Mouse (Mus musculus) ovary, postnatal 36 days (tissue): Measurements from ENCODE around the gene Spata6.

ENCODE experiments used
- DNase-seq: peaks from one replicate; pipeline ENCODE4 v3.0.0; 2022; ENCODE audit warnings: low spot score, mixed read lengths

Spata6 gene

GRCm38 (mm10) chr4:111719776-111720661 is at the start of gene Spata6:
Gene Spata6 (plus strand): TSS chr4:111719984.
- peak; percentile 89 for DNase-seq

- DNase-seq, result no peak
These were observed 49.0 kb upstream of the Spata6 start for GRCm38 (mm10) chr4:111670566-111671421.

GRCm38 (mm10) chr4:111671440-111671839 is 48.3 kb upstream of the Spata6 start:
- DNase-seq, result no peak

- DNase-seq, result peak; percentile 12
These were observed 45.9 kb upstream of the Spata6 start for GRCm38 (mm10) chr4:111673904-111674303.

GRCm38 (mm10) chr4:111681926-111682325 is 37.9 kb upstream of the Spata6 start:
- DNase-seq, result no peak

GRCm38 (mm10) chr4:111682793-111683192 is 37.0 kb upstream of the Spata6 start:
- DNase-seq, result no peak

GRCm38 (mm10) chr4:111683843-111684242 is 35.9 kb upstream of the Spata6 start:
- no peak for DNase-seq

GRCm38 (mm10) chr4:111685951-111686350 is 33.8 kb upstream of the Spata6 start:
- DNase-seq, result no peak

- peak; percentile 42 for DNase-seq
These were observed 32.8 kb upstream of the Spata6 start for GRCm38 (mm10) chr4:111686951-111687350.

- DNase-seq, result peak; percentile 72
These were observed 32.2 kb upstream of the Spata6 start for GRCm38 (mm10) chr4:111687613-111688012.

- DNase-seq, result no peak
These were observed 28.7 kb upstream of the Spata6 start for GRCm38 (mm10) chr4:111691057-111691543.

GRCm38 (mm10) chr4:111701381-111701780 is 18.4 kb upstream of the Spata6 start:
- DNase-seq, result no peak

GRCm38 (mm10) chr4:111704126-111704525 is 15.7 kb upstream of the Spata6 start:
- no peak for DNase-seq

GRCm38 (mm10) chr4:111704975-111705374 is 14.8 kb upstream of the Spata6 start:
- DNase-seq, result no peak

- no peak for DNase-seq
These were observed 488 bp upstream of the Spata6 start for GRCm38 (mm10) chr4:111719296-111719695.

- no peak for DNase-seq
These were observed 849 bp downstream of the Spata6 start for GRCm38 (mm10) chr4:111720662-111721003.

GRCm38 (mm10) chr4:111721121-111721840 is 1.5 kb downstream of the Spata6 start:
- no peak for DNase-seq

GRCm38 (mm10) chr4:111737551-111737950 is 17.8 kb downstream of the Spata6 start:
- DNase-seq, result no peak

- DNase-seq, result no peak
These were observed 60.7 kb downstream of the Spata6 start for GRCm38 (mm10) chr4:111780533-111780932.

GRCm38 (mm10) chr4:111799892-111800291 is 80.1 kb downstream of the Spata6 start:
- DNase-seq, result no peak

- DNase-seq, result no peak
These were observed 83.4 kb downstream of the Spata6 start for GRCm38 (mm10) chr4:111803164-111803563.

GRCm38 (mm10) chr4:111817478-111817877 is 97.7 kb downstream of the Spata6 start:
- no peak for DNase-seq
